Mouse (Mus musculus) olfactory bulb, adult 2 months (tissue): Measurements from ENCODE around the gene 2900026A02Rik. TPM values are rescaled to one million over a fixed set of nuclear protein-coding genes. Genes with fewer than 3 reads are reported as not detected.

Experiments used
- H3K27ac ChIP-seq: fragments of 200-500 bp; 2 replicates; pipeline ENCODE4 v1.5.1; 2012; ENCODE audit warnings: low read depth, low read length; ENCODE audit not compliant: insufficient read depth
- H3K4me1 ChIP-seq: fragments of 200-500 bp; 2 replicates; pipeline ENCODE4 v1.6.1; 2012; ENCODE audit warnings: low read length; ENCODE audit not compliant: control insufficient read depth, insufficient read depth
- H3K4me3 ChIP-seq: fragments of 200-500 bp; 2 replicates; pipeline ENCODE4 v1.5.1; 2012; ENCODE audit warnings: mild to moderate bottlenecking, low read depth, low read length, moderate library complexity; ENCODE audit not compliant: insufficient read depth
- CTCF ChIP-seq: fragments of 200-500 bp; IDR thresholded peaks from 2 replicates; pipeline ENCODE4 v1.5.1; 2012; ENCODE audit warnings: low read depth, mild to moderate bottlenecking, low read length, moderate library complexity; ENCODE audit not compliant: insufficient read depth
- POLR2A ChIP-seq: fragments of 200-500 bp; IDR thresholded peaks from 2 replicates; pipeline ENCODE4 v1.6.1; 2012; ENCODE audit warnings: mild to moderate bottlenecking, low read depth, low read length, moderate library complexity; ENCODE audit not compliant: insufficient read depth
- WGBS: fragments of 180-500 bp; shearing (Covaris S2); methylation state at CpG from one replicate; pipeline ENCODE4 v1.1.7; 2018; 5-methylcytosine and 5-hydroxymethylcytosine counted together
- polyA plus RNA-seq: library from polyadenylated mRNA; stranded (reverse); fragments of >200 nt; gene quantifications from 2 replicates; pipeline ENCODE4 v1.2.4, GENCODE M21; 2012; ENCODE audit warnings: low replicate concordance; ENCODE audit not compliant: missing spikeins, insufficient read depth, insufficient read length

Gene 2900026A02Rik
- polyA plus RNA-seq, 1 experiment: not detected

- 18% methylated on average over 9 of the region's 9 CpGs for WGBS
- no peak; the same call in 1 of the 2 replicates for TF ChIP-seq POLR2A
- TF ChIP-seq CTCF: no peak
- H3K4me3 ChIP-seq: no peak overlapping the region
- peak overlapping the region; percentile 55; the same call in 1 of the 2 replicates for H3K27ac ChIP-seq
- peaks cover 63% of the 10 kb centered on the region for H3K4me1 ChIP-seq
These were observed 75.9 kb downstream of the 2900026A02Rik start for GRCm38 (mm10) chr5:113145171-113145570.

DNA sequence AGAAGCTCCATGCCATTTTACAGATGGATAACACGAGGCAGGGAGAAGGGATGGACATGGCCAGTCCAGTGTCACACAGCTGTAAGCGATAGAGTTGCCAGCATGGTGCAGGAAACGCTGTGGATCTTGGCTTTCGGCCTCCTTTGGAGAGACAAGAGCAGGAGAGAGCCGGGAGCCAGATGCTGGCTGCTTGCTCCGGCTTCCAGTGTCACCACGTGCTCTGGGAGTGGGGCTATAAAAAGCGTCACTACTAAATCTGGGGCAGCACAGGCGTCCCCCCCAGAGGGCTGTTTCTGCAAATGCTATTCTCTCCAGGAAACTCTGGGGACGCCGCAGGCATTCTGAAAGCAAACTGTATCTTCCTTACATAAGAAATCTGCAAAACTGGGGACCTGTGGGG is 78.5 kb downstream of the 2900026A02Rik start:
- peak overlapping the region; percentile 94 for H3K27ac ChIP-seq
- H3K4me3 ChIP-seq: no peak overlapping the region
- TF ChIP-seq CTCF (no peak), POLR2A (peak; percentile 48; the same call in 1 of the 2 replicates)
- WGBS: 9% methylated on average over 11 of the region's 11 CpGs
- peaks cover 66% of the 10 kb centered on the region for H3K4me1 ChIP-seq

DNA sequence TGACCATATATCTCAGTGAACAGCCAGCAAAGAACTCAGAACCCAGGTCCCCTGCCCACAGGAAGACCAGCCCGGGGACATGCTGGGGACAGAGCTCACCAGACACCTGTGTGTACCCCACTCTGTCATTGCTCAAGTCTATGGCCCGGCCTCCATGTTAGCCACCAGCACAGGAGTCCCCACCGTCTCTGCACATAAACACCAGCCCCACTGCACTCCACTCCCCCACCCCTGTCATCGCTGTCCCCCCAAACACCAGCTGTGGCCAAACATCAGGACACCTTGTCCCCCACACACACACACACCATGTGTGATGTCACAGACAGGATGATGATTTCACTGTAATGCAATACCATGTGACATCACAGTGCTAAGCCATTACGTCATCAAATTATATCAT is 79.0 kb downstream of the 2900026A02Rik start:
- TF ChIP-seq POLR2A (no peak), CTCF (no peak)
- WGBS: 75% methylated on average over 5 of the region's 5 CpGs
- Histone ChIP-seq H3K4me3 (no peak overlapping the region), H3K4me1 (peaks cover 68% of the 10 kb centered on the region), H3K27ac (peak overlapping the region; percentile 94)

- TF ChIP-seq CTCF (no peak), POLR2A (no peak)
- Histone ChIP-seq H3K4me1 (peaks cover 69% of the 10 kb centered on the region), H3K27ac (no peak overlapping the region), H3K4me3 (no peak overlapping the region)
- WGBS: 98% methylated on average over 5 of the region's 5 CpGs
These were observed 80.2 kb downstream of the 2900026A02Rik start for GRCm38 (mm10) chr5:113140872-113141271.

DNA sequence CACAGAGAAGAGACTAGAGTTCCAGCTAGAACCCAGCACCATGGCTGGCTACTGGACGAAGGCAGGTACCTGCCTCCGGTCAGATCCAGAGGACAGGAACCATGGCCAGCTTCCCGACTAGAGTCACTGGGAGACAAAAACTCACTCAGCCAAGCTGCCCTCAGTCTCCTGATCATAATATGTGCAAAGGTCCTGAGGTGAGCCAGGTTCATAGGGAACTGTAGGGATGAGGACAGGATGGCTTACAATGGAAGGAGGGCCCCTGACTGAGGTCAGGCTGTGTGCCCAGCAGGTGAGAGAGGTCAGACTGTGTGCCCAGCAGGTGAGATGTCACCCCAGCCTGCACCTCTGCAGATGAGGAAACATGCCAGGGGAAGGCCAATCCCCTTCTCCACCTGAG is 81.0 kb downstream of the 2900026A02Rik start:
- no peak overlapping the region for H3K27ac ChIP-seq
- WGBS: 94% methylated on average over 3 of the region's 3 CpGs
- H3K4me1 ChIP-seq: peaks cover 67% of the 10 kb centered on the region
- TF ChIP-seq POLR2A: no peak
- no peak overlapping the region for H3K4me3 ChIP-seq

DNA sequence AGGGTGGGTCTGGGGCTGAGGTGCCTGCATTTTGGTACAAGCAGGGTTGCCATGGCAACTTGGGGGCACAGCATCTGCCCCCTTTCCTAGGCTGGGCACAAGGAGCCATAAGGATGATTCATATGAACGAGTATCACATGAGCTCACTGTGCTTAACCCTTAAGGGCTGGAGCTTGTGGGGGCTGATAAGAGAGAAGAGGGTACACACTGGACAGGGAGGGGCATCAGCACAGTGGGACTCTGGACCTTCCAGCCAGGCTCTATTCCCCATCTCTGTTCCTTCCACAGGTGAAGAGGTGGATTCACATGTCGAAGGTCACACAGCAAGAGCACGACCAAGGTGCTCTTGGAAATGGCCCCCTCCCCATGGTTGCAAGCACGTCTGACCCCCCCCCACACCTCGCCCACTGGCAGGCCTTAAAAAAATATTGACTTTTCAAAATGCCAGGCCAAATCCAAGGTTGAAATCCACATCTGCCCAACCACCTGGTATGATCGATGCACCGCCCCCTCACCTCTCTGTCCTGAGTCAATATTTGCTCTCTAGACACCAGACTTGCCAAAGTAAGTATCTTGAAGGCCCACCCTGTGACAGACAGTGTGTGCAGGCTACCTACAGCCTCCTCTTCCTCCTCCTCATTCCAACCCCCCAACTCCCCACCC is 81.8 kb downstream of the 2900026A02Rik start:
- TF ChIP-seq CTCF (no peak), POLR2A (no peak)
- peak overlapping the region; percentile 68 for H3K4me3 ChIP-seq
- peaks cover 65% of the 10 kb centered on the region for H3K4me1 ChIP-seq
- peak overlapping the region; percentile 96 for H3K27ac ChIP-seq
- 58% methylated on average over 7 of the region's 7 CpGs for WGBS

- peak overlapping the region; percentile 68 for H3K4me3 ChIP-seq
- TF ChIP-seq POLR2A (no peak; the same call in 1 of the 2 replicates), CTCF (no peak)
- H3K4me1 ChIP-seq: peaks cover 58% of the 10 kb centered on the region
- WGBS: under 1% methylated on average over 43 of the region's 43 CpGs
- peak overlapping the region; percentile 96 for H3K27ac ChIP-seq
These were observed 82.5 kb downstream of the 2900026A02Rik start for GRCm38 (mm10) chr5:113138319-113139063.

DNA sequence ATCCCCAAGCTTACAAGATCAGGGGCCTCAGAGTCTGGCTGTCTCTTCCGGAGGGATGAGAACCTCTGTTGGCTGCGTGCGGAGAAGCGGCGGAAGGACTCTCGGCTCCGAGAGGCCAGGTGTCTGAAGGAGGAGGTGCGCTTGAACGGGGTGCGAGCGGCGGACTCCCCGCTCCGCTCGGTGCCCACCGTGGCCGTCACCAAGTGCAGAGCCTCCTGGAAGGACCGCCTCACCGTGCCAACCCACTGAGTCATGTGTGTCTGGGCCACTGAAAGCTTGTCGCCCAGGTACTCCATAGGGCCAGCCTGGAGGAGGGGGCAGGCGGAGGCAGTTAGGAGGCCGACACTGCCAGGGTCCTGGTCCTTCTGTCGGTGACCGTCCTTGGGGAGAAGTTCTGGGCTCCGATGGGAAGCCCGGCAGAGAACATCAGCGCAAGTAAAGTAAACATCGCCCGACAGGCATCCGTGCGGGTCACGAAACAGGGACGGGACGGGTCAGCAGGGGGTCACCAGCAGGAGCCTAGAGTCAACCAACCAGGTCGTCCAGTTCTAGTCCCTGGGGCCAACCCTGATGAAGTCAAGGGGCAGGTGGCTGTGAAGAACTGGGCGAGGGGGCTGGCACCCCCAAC is 83.2 kb downstream of the 2900026A02Rik start:
- Histone ChIP-seq H3K27ac (peak overlapping the region; percentile 96), H3K4me1 (peaks cover 62% of the 10 kb centered on the region), H3K4me3 (peak overlapping the region; percentile 68)
- TF ChIP-seq CTCF: no peak
- TF ChIP-seq POLR2A: no peak
- 23% methylated on average over 36 of the region's 36 CpGs for WGBS
